Mouse (Mus musculus) midbrain, postnatal 0 days (tissue): Measurements from ENCODE around the gene Cldn10. TPM values are rescaled to one million over a fixed set of nuclear protein-coding genes. Genes with fewer than 3 reads are reported as not detected.
A peak's percentile ranks its signal among the peaks of the same experiment; 100 is the strongest.
"Not testable (repeated sequence)": the region's sequence is repeated elsewhere in the genome, so short reads cannot be mapped to it uniquely, and the experiment has no call there.

Source experiments
- ATAC-seq: fragments of 200-750 bp; cut with Nextera tagmentation; 2 replicates; pipeline ENCODE4 v1.8.0; 2017; ENCODE audit warnings: moderate number of reproducible peaks, mild to moderate bottlenecking, moderate TSS enrichment, moderate library complexity; ENCODE audit not compliant: low FRiP score
- DNase-seq: peaks from one replicate; pipeline ENCODE4 v3.0.0-alpha.2; 2015; ENCODE audit warnings: low spot score
- H3K27ac ChIP-seq: fragments of 300-500 bp; sonication (generic); 2 replicates; pipeline ENCODE4 v1.5.1; 2014; ENCODE audit warnings: low read depth, mild to moderate bottlenecking, low read length, mixed read lengths
- H3K27me3 ChIP-seq: fragments of 300-500 bp; sonication (generic); 2 replicates; pipeline ENCODE4 v1.6.1; 2014; ENCODE audit warnings: low read length, control low read depth, mixed read lengths; ENCODE audit not compliant: insufficient read depth
- H3K36me3 ChIP-seq: fragments of 300-500 bp; sonication (generic); 2 replicates; pipeline ENCODE4 v1.6.1; 2014; ENCODE audit warnings: low read length, control low read depth, mixed read lengths; ENCODE audit not compliant: insufficient read depth
- H3K4me1 ChIP-seq: fragments of 300-500 bp; sonication (generic); 2 replicates; pipeline ENCODE4 v1.6.1; 2014; ENCODE audit warnings: mild to moderate bottlenecking, control low read depth, antibody characterized with exemption, low read length, mixed read lengths; ENCODE audit not compliant: insufficient read depth
- H3K4me2 ChIP-seq: fragments of 300-500 bp; sonication (generic); 2 replicates; pipeline ENCODE4 v1.6.1; 2014; ENCODE audit warnings: low read depth, mild to moderate bottlenecking, low read length, mixed read lengths; ENCODE audit not compliant: poor library complexity, severe bottlenecking
- H3K4me3 ChIP-seq: fragments of 300-500 bp; sonication (generic); 2 replicates; pipeline ENCODE4 v1.5.1; 2014; ENCODE audit warnings: low read depth, mild to moderate bottlenecking, low read length, moderate library complexity
- H3K9ac ChIP-seq: fragments of 300-500 bp; sonication (generic); replicated peaks from 2 replicates; pipeline ENCODE4 v1.6.1; 2014; ENCODE audit warnings: mild to moderate bottlenecking, low read length, moderate library complexity, mixed read lengths; ENCODE audit not compliant: poor library complexity, severe bottlenecking
- H3K9me3 ChIP-seq: fragments of 300-500 bp; sonication (generic); 2 replicates; pipeline ENCODE4 v1.6.1; 2016; ENCODE audit warnings: low read length, control low read depth
- CTCF ChIP-seq: IDR thresholded peaks from 2 replicates; pipeline ENCODE4 v1.5.1; 2016; ENCODE audit warnings: antibody characterized with exemption, mild to moderate bottlenecking
- WGBS: fragments of 180-500 bp; shearing (Covaris S2); extraction: QIAGEN DNeasy Blood & Tissue Kit; methylation state at CpG from one replicate; pipeline ENCODE4 v1.1.7; 2014; 5-methylcytosine and 5-hydroxymethylcytosine counted together
- polyA plus RNA-seq: library from polyadenylated mRNA; unstranded; fragments of >200 nt; fragmentation: Nextera tagmentation; extraction: Ambion mirVana; gene quantifications from 2 replicates; pipeline ENCODE4 v1.2.1, GENCODE M21; 2015
- total RNA-seq: library from RNA; depleted of rRNA; stranded (reverse); fragments of >200 nt; gene quantifications from 2 replicates; pipeline ENCODE4 v1.2.3, GENCODE M21; 2014

Gene Cldn10
- total and polyA plus RNA-seq, 2 experiments from 2014 or later: 11.8 to 24.1 TPM

DNA sequence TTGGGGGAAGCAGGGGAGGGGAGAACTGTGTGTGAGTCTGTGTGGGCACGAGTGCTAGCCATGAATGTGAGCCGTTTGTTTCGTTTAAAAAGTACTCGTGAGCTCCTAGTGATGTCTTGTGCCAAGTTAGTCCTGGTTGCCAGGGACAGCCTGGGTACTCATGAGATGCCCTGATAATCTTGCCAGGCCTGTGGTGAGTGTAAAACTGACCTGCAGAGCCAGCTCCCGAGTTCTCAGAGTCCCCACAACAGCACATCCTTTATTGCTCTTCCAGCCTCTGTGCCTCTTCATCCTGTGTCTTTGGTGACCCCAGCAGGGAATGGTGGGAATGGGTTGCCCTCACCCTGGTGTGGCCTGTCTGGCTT, 9.0 kb downstream of the Cldn10 start:
- no peak overlapping the region for H3K9ac ChIP-seq
- 59% methylated on average over 5 of the region's 5 CpGs for WGBS

DNA sequence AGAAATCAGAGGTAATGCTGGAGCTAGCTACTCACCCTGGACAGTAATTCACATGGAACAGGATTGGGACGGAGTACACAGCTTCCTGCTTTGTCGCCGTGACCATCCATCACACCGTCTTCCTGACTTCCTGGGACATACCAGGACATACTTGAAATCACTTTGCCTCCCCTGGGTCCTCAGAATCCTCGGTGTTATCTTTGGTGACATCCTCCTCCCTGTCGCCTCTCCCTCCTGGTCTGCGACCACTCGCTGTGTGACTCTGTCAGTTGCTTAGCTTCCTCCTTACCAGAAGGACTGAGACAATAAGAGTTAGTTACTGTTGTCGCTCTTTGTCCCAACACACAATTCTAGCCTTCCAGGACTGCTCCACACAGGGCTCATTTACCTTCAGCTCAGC, 9.6 kb downstream of the Cldn10 start:
- 76% methylated on average over 9 of the region's 9 CpGs for WGBS
- H3K9ac ChIP-seq: no peak overlapping the region
- no peaks in the 10 kb centered on the region for H3K27me3 ChIP-seq
- ATAC-seq (no peak), DNase-seq (no peak)
- TF ChIP-seq CTCF: no peak
- H3K27ac ChIP-seq: no peak overlapping the region
- H3K9me3 ChIP-seq: no peaks in the 10 kb centered on the region
- H3K4me1 ChIP-seq: no peaks in the 10 kb centered on the region
- no peak overlapping the region for H3K4me3 ChIP-seq
- no peaks in the 10 kb centered on the region for H3K36me3 ChIP-seq
- no peak overlapping the region for H3K4me2 ChIP-seq

More for the DNA sequence above, 9.0 kb downstream of the Cldn10 start:
- no peak for TF ChIP-seq CTCF
- Histone ChIP-seq H3K9me3 (no peaks in the 10 kb centered on the region), H3K27ac (no peak overlapping the region), H3K4me1 (no peaks in the 10 kb centered on the region), H3K4me3 (no peak overlapping the region), H3K36me3 (no peaks in the 10 kb centered on the region), H3K4me2 (no peak overlapping the region), H3K27me3 (no peaks in the 10 kb centered on the region)
- ATAC-seq: no peak
- no peak for DNase-seq

DNA sequence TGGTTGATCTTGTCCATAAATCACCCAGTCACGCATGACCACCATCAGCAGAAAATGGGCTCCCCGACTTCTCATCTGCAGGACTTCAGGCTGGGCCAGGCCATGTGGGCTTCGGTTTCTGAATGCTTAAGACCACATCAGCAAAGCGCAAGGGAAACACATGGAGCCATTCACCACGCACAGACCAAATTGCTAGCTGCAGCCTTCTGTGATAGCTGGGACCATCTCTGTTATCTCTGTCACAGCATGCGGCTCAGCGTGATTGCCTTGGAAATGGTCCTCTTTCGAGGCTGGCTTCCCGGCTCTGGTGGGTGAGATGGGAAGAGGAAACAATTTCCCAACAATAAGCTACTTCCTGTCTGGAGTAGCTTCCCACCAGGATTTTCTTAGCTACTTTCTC, 12.2 kb downstream of the Cldn10 start:
- Histone ChIP-seq H3K9me3 (no peaks in the 10 kb centered on the region), H3K27ac (no peak overlapping the region), H3K4me2 (no peak overlapping the region), H3K36me3 (no peaks in the 10 kb centered on the region), H3K4me3 (no peak overlapping the region), H3K4me1 (no peaks in the 10 kb centered on the region), H3K9ac (no peak overlapping the region), H3K27me3 (no peaks in the 10 kb centered on the region)
- no peak for TF ChIP-seq CTCF
- 79% methylated on average over 9 of the region's 9 CpGs for WGBS
- DNase-seq: no peak
- no peak for ATAC-seq

DNA sequence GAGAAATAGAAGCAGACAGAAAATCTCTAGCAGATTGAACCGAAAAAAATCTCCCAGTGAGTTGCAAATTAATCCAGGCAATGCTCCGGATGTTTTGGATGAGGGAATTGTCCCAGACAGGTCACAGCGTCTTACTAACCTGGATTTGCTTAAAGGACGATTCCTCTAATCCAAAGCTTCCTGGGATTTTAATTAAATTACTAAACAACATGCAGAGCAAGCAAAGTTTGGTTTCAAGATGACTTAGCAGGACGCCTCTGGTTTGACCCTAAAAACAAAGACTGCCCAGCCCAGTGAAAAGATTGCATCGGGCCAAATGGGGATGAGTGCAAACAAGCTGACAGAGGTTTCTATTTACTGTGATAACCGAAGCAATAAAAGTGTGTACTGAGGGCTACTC, 16.2 kb downstream of the Cldn10 start:
- H3K9me3 ChIP-seq: no peaks in the 10 kb centered on the region
- WGBS: 6% methylated on average over 7 of the region's 7 CpGs
- H3K4me1 ChIP-seq: no peaks in the 10 kb centered on the region
- H3K9ac ChIP-seq: no peak overlapping the region
- no peak for TF ChIP-seq CTCF
- ATAC-seq (no peak), DNase-seq (no peak)
- H3K4me3 ChIP-seq: no peak overlapping the region
- H3K27ac ChIP-seq: no peak overlapping the region
- H3K36me3 ChIP-seq: no peaks in the 10 kb centered on the region
- no peak overlapping the region for H3K4me2 ChIP-seq
- no peaks in the 10 kb centered on the region for H3K27me3 ChIP-seq

DNA sequence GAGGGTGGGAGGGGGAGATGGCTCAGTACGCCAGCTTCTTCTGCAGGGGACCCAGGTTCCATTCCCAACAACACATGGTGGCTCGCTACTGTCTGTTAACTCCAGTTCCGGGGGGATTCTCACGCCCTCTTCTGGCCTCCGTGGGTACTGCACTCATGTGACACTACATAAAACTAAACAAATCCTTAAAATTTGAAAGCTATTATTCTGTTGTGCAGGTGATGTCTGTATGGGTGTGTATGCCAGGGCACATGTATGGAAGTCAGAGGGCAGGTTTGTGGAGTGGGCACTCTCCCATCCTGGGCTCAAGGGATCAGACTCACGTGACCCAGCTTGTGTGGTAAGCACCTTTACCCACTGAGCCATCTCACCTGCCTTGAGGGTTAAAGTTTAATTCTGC, 16.6 kb downstream of the Cldn10 start:
- DNase-seq (no peak), ATAC-seq (no peak)
- peak; percentile 64 for TF ChIP-seq CTCF
- Histone ChIP-seq H3K4me2 (no peak overlapping the region), H3K9me3 (no peaks in the 10 kb centered on the region), H3K4me1 (no peaks in the 10 kb centered on the region), H3K27me3 (no peaks in the 10 kb centered on the region), H3K36me3 (no peaks in the 10 kb centered on the region), H3K9ac (no peak overlapping the region), H3K27ac (no peak overlapping the region), H3K4me3 (no peak overlapping the region)
- 25% methylated on average over 6 of the region's 6 CpGs for WGBS

DNA sequence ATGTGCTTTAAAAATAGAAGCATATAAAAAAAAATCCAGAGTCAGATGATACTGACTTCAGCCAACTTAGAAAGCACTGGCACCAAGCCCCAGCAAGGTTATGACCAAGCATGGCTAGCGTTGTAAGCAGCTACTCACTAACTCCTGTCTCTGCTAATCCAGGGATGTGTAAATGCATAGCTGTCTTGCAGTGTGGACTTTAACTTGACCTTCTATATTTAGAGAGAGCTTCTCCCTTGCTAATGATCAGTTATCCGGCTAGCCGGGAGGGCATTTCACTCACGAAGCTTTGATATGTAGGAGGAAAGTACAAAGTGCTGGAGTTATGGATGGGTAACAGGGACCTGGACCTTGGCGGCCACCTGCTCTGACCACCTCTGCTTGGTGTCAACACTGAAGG, 19.9 kb downstream of the Cldn10 start:
- Histone ChIP-seq H3K27me3 (no peaks in the 10 kb centered on the region), H3K27ac (no peak overlapping the region), H3K36me3 (no peaks in the 10 kb centered on the region), H3K9ac (no peak overlapping the region), H3K4me1 (no peaks in the 10 kb centered on the region), H3K9me3 (no peaks in the 10 kb centered on the region), H3K4me3 (no peak overlapping the region), H3K4me2 (no peak overlapping the region)
- ATAC-seq (no peak), DNase-seq (no peak)
- no peak for TF ChIP-seq CTCF
- 88% methylated on average over 5 of the region's 5 CpGs for WGBS

DNA sequence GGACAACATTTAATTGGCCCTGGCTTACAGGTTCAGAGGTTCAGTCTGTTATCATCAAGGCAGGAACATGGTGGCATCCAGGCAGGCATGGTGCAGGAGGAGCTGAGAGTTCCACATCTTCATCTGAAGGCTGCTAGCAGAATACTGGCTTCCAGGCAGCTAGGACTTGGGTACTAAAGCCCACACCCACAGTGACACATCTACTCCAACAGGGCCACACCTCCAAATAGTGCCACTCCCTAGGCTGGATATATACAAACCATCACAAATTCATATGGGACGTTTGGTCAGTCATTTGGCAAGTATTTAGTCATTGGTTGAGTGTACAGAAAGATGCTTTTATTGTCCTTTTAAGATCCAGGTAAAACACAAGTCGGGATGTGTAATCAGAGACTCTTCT, 20.5 kb downstream of the Cldn10 start:
- H3K27ac ChIP-seq, ATAC-seq, H3K9ac ChIP-seq, H3K4me2 ChIP-seq, H3K36me3 ChIP-seq, H3K4me3 ChIP-seq, H3K27me3 ChIP-seq, H3K4me1 ChIP-seq, H3K9me3 ChIP-seq, DNase-seq: not testable (repeated sequence)
- WGBS: 79% methylated on average over 2 of the region's 2 CpGs
